Mouse (Mus musculus): Measurements from ENCODE around the gene Gnaq. TPM values are rescaled to one million over a fixed set of nuclear protein-coding genes. Genes with fewer than 3 reads are reported as not detected.

Gene Gnaq
- polyA plus RNA-seq, 1 experiment from 2014 or later: 32.9 TPM

- H3K4me3 ChIP-seq (ENCODE audit: low read length): no peak overlapping the region
- 87% methylated on average over 2 of the region's 2 CpGs for WGBS
Measured at GRCm38 (mm10) chr19:16371680-16372079, 239.0 kb downstream of the Gnaq start.

GRCm38 (mm10) chr19:16372752-16373486 lies 240.3 kb downstream of the Gnaq start:
- Histone ChIP-seq H3K4me3 (ENCODE audit: low read length) (no peak overlapping the region), H3K9ac (ENCODE audit: low read length) (no peak overlapping the region), H3K36me3 (ENCODE audit: control insufficient read depth, insufficient read depth, low read length) (no peaks in the 10 kb centered on the region; the same call in 1 of the 2 replicates), H3K9me3 (ENCODE audit: control insufficient read depth, low read length) (no peaks in the 10 kb centered on the region), H3K27me3 (ENCODE audit: control insufficient read depth, insufficient read depth, low read depth, low read length) (no peaks in the 10 kb centered on the region), H3K4me1 (replicated peaks; ENCODE audit: control insufficient read depth, insufficient read depth, low read length) (no peaks in the 10 kb centered on the region; the same call in none of the 2 replicates), H3K27ac (ENCODE audit: low read length) (no peak overlapping the region), H3K4me2 (ENCODE audit: low read depth, low read length) (no peak overlapping the region)
- ATAC-seq (ENCODE audit: low read depth): peak; percentile 42; the same call in 1 of the 2 replicates
- WGBS: 63% methylated on average over 9 of the region's 9 CpGs

More at GRCm38 (mm10) chr19:16371680-16372079, 239.0 kb downstream of the Gnaq start:
- H3K4me1 ChIP-seq (replicated peaks; ENCODE audit: control insufficient read depth, insufficient read depth, low read length): peaks cover 3% of the 10 kb centered on the region
- no peaks in the 10 kb centered on the region for H3K9me3 ChIP-seq (ENCODE audit: control insufficient read depth, low read length)
- ATAC-seq (ENCODE audit: low read depth): no peak
- no peaks in the 10 kb centered on the region for H3K27me3 ChIP-seq (ENCODE audit: control insufficient read depth, insufficient read depth, low read depth, low read length)
- no peaks in the 10 kb centered on the region; the same call in 1 of the 2 replicates for H3K36me3 ChIP-seq (ENCODE audit: control insufficient read depth, insufficient read depth, low read length)
- no peak overlapping the region for H3K9ac ChIP-seq (ENCODE audit: low read length)
- no peak overlapping the region for H3K4me2 ChIP-seq (ENCODE audit: low read depth, low read length)
- no peak overlapping the region for H3K27ac ChIP-seq (ENCODE audit: low read length)

- no peak for ATAC-seq (ENCODE audit: low read depth)
- no peaks in the 10 kb centered on the region for H3K27me3 ChIP-seq (ENCODE audit: control insufficient read depth, insufficient read depth, low read depth, low read length)
- no peak overlapping the region for H3K9ac ChIP-seq (ENCODE audit: low read length)
- no peak overlapping the region for H3K27ac ChIP-seq (ENCODE audit: low read length)
- H3K9me3 ChIP-seq (ENCODE audit: control insufficient read depth, low read length): no peaks in the 10 kb centered on the region
- H3K4me3 ChIP-seq (ENCODE audit: low read length): no peak overlapping the region
- 0 out of 2 replicates have a peak, but pooled peaks cover 3% of the 10 kb centered on the region for H3K4me1 ChIP-seq (replicated peaks; ENCODE audit: control insufficient read depth, insufficient read depth, low read length)
- H3K36me3 ChIP-seq (ENCODE audit: control insufficient read depth, insufficient read depth, low read length): no peaks in the 10 kb centered on the region; the same call in 1 of the 2 replicates
- 61% methylated on average over 4 of the region's 4 CpGs for WGBS
- H3K4me2 ChIP-seq (ENCODE audit: low read depth, low read length): no peak overlapping the region
Measured at GRCm38 (mm10) chr19:16375881-16376280, 243.2 kb downstream of the Gnaq start.

- ATAC-seq (ENCODE audit: low read depth): no peak
- Histone ChIP-seq H3K4me1 (replicated peaks; ENCODE audit: control insufficient read depth, insufficient read depth, low read length) (0 out of 2 replicates have a peak, but pooled peaks cover 3% of the 10 kb centered on the region), H3K27ac (ENCODE audit: low read length) (no peak overlapping the region), H3K4me2 (ENCODE audit: low read depth, low read length) (no peak overlapping the region), H3K9me3 (ENCODE audit: control insufficient read depth, low read length) (no peaks in the 10 kb centered on the region), H3K36me3 (ENCODE audit: control insufficient read depth, insufficient read depth, low read length) (no peaks in the 10 kb centered on the region; the same call in 1 of the 2 replicates), H3K4me3 (ENCODE audit: low read length) (no peak overlapping the region), H3K27me3 (ENCODE audit: control insufficient read depth, insufficient read depth, low read depth, low read length) (no peaks in the 10 kb centered on the region), H3K9ac (ENCODE audit: low read length) (no peak overlapping the region)
- WGBS: 76% methylated on average over 7 of the region's 7 CpGs
Measured at GRCm38 (mm10) chr19:16378565-16378964, 245.9 kb downstream of the Gnaq start.

- Histone ChIP-seq H3K4me2 (ENCODE audit: low read depth, low read length) (no peak overlapping the region), H3K9ac (ENCODE audit: low read length) (no peak overlapping the region), H3K27me3 (ENCODE audit: control insufficient read depth, insufficient read depth, low read depth, low read length) (no peaks in the 10 kb centered on the region), H3K36me3 (ENCODE audit: control insufficient read depth, insufficient read depth, low read length) (no peaks in the 10 kb centered on the region; the same call in 1 of the 2 replicates), H3K9me3 (ENCODE audit: control insufficient read depth, low read length) (no peaks in the 10 kb centered on the region), H3K4me1 (replicated peaks; ENCODE audit: control insufficient read depth, insufficient read depth, low read length) (peaks cover 3% of the 10 kb centered on the region; the same call in 1 of the 2 replicates), H3K27ac (ENCODE audit: low read length) (no peak overlapping the region), H3K4me3 (ENCODE audit: low read length) (no peak overlapping the region)
- 74% methylated on average over 8 of the region's 8 CpGs for WGBS
- no peak for ATAC-seq (ENCODE audit: low read depth)
Measured at GRCm38 (mm10) chr19:16379687-16380086, 247.1 kb downstream of the Gnaq start.

GRCm38 (mm10) chr19:16382392-16382791 lies 249.8 kb downstream of the Gnaq start:
- Histone ChIP-seq H3K4me1 (replicated peaks; ENCODE audit: control insufficient read depth, insufficient read depth, low read length) (peaks cover 3% of the 10 kb centered on the region; the same call in 1 of the 2 replicates), H3K9ac (ENCODE audit: low read length) (no peak overlapping the region), H3K4me3 (ENCODE audit: low read length) (no peak overlapping the region), H3K4me2 (ENCODE audit: low read depth, low read length) (no peak overlapping the region), H3K36me3 (ENCODE audit: control insufficient read depth, insufficient read depth, low read length) (no peaks in the 10 kb centered on the region; the same call in 1 of the 2 replicates), H3K27me3 (ENCODE audit: control insufficient read depth, insufficient read depth, low read depth, low read length) (no peaks in the 10 kb centered on the region), H3K9me3 (ENCODE audit: control insufficient read depth, low read length) (no peaks in the 10 kb centered on the region), H3K27ac (ENCODE audit: low read length) (no peak overlapping the region)
- WGBS: 72% methylated on average over 2 of the region's 2 CpGs
- no peak for ATAC-seq (ENCODE audit: low read depth)

- no peak for ATAC-seq (ENCODE audit: low read depth)
- no peaks in the 10 kb centered on the region; the same call in 1 of the 2 replicates for H3K36me3 ChIP-seq (ENCODE audit: control insufficient read depth, insufficient read depth, low read length)
- WGBS: 48% methylated on average over 13 of the region's 13 CpGs
Measured at GRCm38 (mm10) chr19:16383127-16383526, 250.5 kb downstream of the Gnaq start.

GRCm38 (mm10) chr19:16384094-16384493 lies 251.5 kb downstream of the Gnaq start:
- no peaks in the 10 kb centered on the region for H3K27me3 ChIP-seq (ENCODE audit: control insufficient read depth, insufficient read depth, low read depth, low read length)
- no peak for ATAC-seq (ENCODE audit: low read depth)
- no peak overlapping the region for H3K9ac ChIP-seq (ENCODE audit: low read length)
- peaks cover 3% of the 10 kb centered on the region; the same call in 1 of the 2 replicates for H3K4me1 ChIP-seq (replicated peaks; ENCODE audit: control insufficient read depth, insufficient read depth, low read length)
- H3K4me3 ChIP-seq (ENCODE audit: low read length): no peak overlapping the region
- H3K27ac ChIP-seq (ENCODE audit: low read length): no peak overlapping the region
- no peak overlapping the region for H3K4me2 ChIP-seq (ENCODE audit: low read depth, low read length)
- WGBS: 81% methylated on average over 6 of the region's 6 CpGs
- H3K9me3 ChIP-seq (ENCODE audit: control insufficient read depth, low read length): no peaks in the 10 kb centered on the region
- no peaks in the 10 kb centered on the region; the same call in 1 of the 2 replicates for H3K36me3 ChIP-seq (ENCODE audit: control insufficient read depth, insufficient read depth, low read length)

More at GRCm38 (mm10) chr19:16383127-16383526, 250.5 kb downstream of the Gnaq start:
- Histone ChIP-seq H3K9ac (ENCODE audit: low read length) (no peak overlapping the region), H3K27me3 (ENCODE audit: control insufficient read depth, insufficient read depth, low read depth, low read length) (no peaks in the 10 kb centered on the region), H3K27ac (ENCODE audit: low read length) (no peak overlapping the region), H3K9me3 (ENCODE audit: control insufficient read depth, low read length) (no peaks in the 10 kb centered on the region), H3K4me3 (ENCODE audit: low read length) (no peak overlapping the region), H3K4me1 (replicated peaks; ENCODE audit: control insufficient read depth, insufficient read depth, low read length) (peaks cover 3% of the 10 kb centered on the region; the same call in 1 of the 2 replicates), H3K4me2 (ENCODE audit: low read depth, low read length) (no peak overlapping the region)

GRCm38 (mm10) chr19:16384957-16385356 lies 252.3 kb downstream of the Gnaq start:
- Histone ChIP-seq H3K9me3 (ENCODE audit: control insufficient read depth, low read length) (no peaks in the 10 kb centered on the region), H3K27me3 (ENCODE audit: control insufficient read depth, insufficient read depth, low read depth, low read length) (no peaks in the 10 kb centered on the region), H3K4me3 (ENCODE audit: low read length) (no peak overlapping the region), H3K27ac (ENCODE audit: low read length) (no peak overlapping the region), H3K4me2 (ENCODE audit: low read depth, low read length) (no peak overlapping the region), H3K36me3 (ENCODE audit: control insufficient read depth, insufficient read depth, low read length) (no peaks in the 10 kb centered on the region; the same call in 1 of the 2 replicates), H3K9ac (ENCODE audit: low read length) (no peak overlapping the region), H3K4me1 (replicated peaks; ENCODE audit: control insufficient read depth, insufficient read depth, low read length) (peaks cover 3% of the 10 kb centered on the region; the same call in 1 of the 2 replicates)
- WGBS: 55% methylated on average over 11 of the region's 11 CpGs
- no peak for ATAC-seq (ENCODE audit: low read depth)

Measured in lung, embryonic 16.5 days (tissue).